8 mouse cellular contexts compared by ENCODE assay signal in the genomic region with DNA sequence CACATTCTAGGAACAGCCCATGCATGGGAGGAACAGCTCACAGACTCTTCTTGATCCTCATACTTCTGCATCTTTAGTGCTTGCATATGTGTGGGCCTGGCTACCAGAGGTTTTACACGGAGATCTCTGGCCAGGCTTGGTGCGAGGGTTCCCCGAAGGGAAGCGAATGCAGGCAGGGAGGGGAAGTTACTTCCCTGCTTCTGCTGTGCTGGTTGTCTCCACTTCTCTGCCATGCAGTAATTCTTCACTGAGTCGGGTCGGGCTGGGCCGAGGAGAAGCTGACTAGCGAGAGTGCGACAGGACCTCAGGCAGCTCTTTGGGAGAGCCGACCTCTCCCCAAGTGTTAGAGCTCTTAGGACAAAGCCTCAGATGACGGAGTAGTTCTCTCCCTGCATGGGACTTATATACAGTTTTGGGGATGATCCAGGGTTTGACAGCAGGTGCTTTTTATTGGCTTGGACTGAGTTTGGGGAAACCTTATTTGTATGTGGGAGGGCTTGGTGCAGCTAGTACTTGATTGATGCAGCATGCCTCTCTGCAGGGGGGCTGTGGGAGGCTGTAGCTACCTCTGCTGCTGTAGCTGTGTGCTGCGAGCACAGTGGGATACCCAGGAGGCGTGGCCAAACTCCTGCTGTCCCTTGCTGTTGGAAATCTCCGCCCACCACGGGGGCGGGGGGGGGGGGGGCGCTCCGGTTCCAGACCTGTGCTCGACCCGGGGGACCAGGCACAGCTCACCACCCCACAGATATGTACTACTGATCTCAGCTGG. TPM values are rescaled to one million over a fixed set of nuclear protein-coding genes. Genes with fewer than 3 reads are reported as not detected.
DNase-seq lines count a peak whose midpoint lies in the region; ATAC-seq and TF ChIP-seq lines count a peak whose summit lies in the region.

No protein-coding gene starts in this region.

- H3K4me2 ChIP-seq in neural tube, embryonic 11.5 days (ENCODE audit: low read depth) = no peak overlapping the region

- intact Hi-C loops in left cerebral cortex, postnatal 4 days (cut with DNase I) = no loop called here
- intact Hi-C loops in left cerebral cortex, adult 2 months (cut with DNase I) = no loop called here

- peaks cover 3% of the 10 kb centered on the region; the same call in 1 of the 2 replicates for H3K4me1 ChIP-seq in neural tube, embryonic 11.5 days (ENCODE audit: control insufficient read depth, insufficient read depth, low read length)

- no peak overlapping the region for H3K4me3 ChIP-seq in left cerebral cortex, adult 2 months
- H3K4me3 ChIP-seq in neural tube, embryonic 11.5 days (ENCODE audit: low read depth, low read length) = no peak overlapping the region

- no peaks in the 10 kb centered on the region for H3K27me3 ChIP-seq in neural tube, embryonic 11.5 days (ENCODE audit: control insufficient read depth, insufficient read depth, low read length)

- 17% methylated on average over 19 of the region's 20 CpGs for WGBS in neural tube, embryonic 11.5 days

- 0 out of 2 replicates have a peak, but pooled peaks have one; percentile 15 for ATAC-seq in common myeloid progenitor, adult 5-6 weeks (replicated peaks; ENCODE audit: low read depth, poor library complexity, severe bottlenecking)
- peak; percentile 35 for ATAC-seq in neural tube, embryonic 11.5 days (ENCODE audit: insufficient read depth, low FRiP score, low TSS enrichment)
- no peak; the same call in 1 of the 2 replicates for ATAC-seq in megakaryocyte-erythroid progenitor cell, adult 5-6 weeks (replicated peaks; ENCODE audit: low FRiP score, low TSS enrichment, poor library complexity, severe bottlenecking)

- no peak overlapping the region for H3K27ac ChIP-seq in left cerebral cortex, adult 2 months
- no peak overlapping the region for H3K27ac ChIP-seq in neural tube, embryonic 11.5 days (ENCODE audit: low read depth, low read length)

- no peak for TF ChIP-seq CTCF in left cerebral cortex, adult 2 months (IDR thresholded peaks at IDR 0.05)

- H3K9ac ChIP-seq in neural tube, embryonic 11.5 days (ENCODE audit: low read length) = no peak overlapping the region

- DNase-seq in embryo, embryonic 11.5 days (ENCODE audit: low read depth, low spot score) = peak; percentile 11
- DNase-seq in embryo, embryonic 9.5 days (ENCODE audit: extremely low spot score) = no peak
- peak; percentile 6 for DNase-seq in left cerebral cortex, postnatal 4 days
- no peak for DNase-seq in left cerebral cortex, adult 2 months (ENCODE audit: extremely low spot score in 1 of 2, low spot score in 2 of 2)
- DNase-seq in neural tube, embryonic 11.5 days (ENCODE audit: low spot score) = peak; percentile 16
- DNase-seq in heart, adult 18-20 months = no peak

- no peaks in the 10 kb centered on the region for H3K36me3 ChIP-seq in neural tube, embryonic 11.5 days (ENCODE audit: control insufficient read depth, insufficient read depth, low read length)

- no peaks in the 10 kb centered on the region for H3K9me3 ChIP-seq in neural tube, embryonic 11.5 days (ENCODE audit: control insufficient read depth, low read length)

RNA-seq across cellular contexts. Expression of a gene that starts 24.3 kb away (rescaled TPM):
- total RNA-seq in left cerebral cortex, postnatal 4 days (2021) = 100 to 1,000 TPM; 149 to 162 TPM
- total RNA-seq in left cerebral cortex, adult 2 months (2021) = 100 to 1,000 TPM; 117 to 124 TPM
- total RNA-seq in common myeloid progenitor, adult 5-6 weeks (2017) = 48.2 and 49.6 TPM in 2 replicates
- 138 and 142 TPM in 2 replicates for polyA plus RNA-seq in neural tube, embryonic 11.5 days (2014; fragmentation: Nextera tagmentation; extraction: Ambion mirVana)
- 10 to 100 TPM; 62.9 to 64.2 TPM for total RNA-seq in heart, adult 18-20 months (2021)
- total RNA-seq in megakaryocyte-erythroid progenitor cell, adult 5-6 weeks (2014; fragmentation: Nextera tagmentation) = 109 and 117 TPM in 2 replicates
- 53.3 and 60.8 TPM in 2 replicates for total RNA-seq in megakaryocyte-erythroid progenitor cell, adult 5-6 weeks (2017)

RNA-seq across cellular contexts. Expression of a gene that starts 24.3 kb away (rescaled TPM):
- total RNA-seq in left cerebral cortex, postnatal 4 days (2021) = 100 to 1,000 TPM; 125 to 132 TPM
- total RNA-seq in left cerebral cortex, adult 2 months (2021) = 100 to 1,000 TPM; 156 to 163 TPM
- total RNA-seq in common myeloid progenitor, adult 5-6 weeks (2017) = 76.0 and 83.0 TPM in 2 replicates
- 92.5 and 102 TPM in 2 replicates for polyA plus RNA-seq in neural tube, embryonic 11.5 days (2014; fragmentation: Nextera tagmentation; extraction: Ambion mirVana)
- total RNA-seq in heart, adult 18-20 months (2021) = 100 to 1,000 TPM in 1 of 2 experiments, 10 to 100 TPM in 1; 94.3 to 101 TPM
- 23.2 and 24.9 TPM in 2 replicates for total RNA-seq in megakaryocyte-erythroid progenitor cell, adult 5-6 weeks (2014; fragmentation: Nextera tagmentation)
- 26.1 and 26.9 TPM in 2 replicates for total RNA-seq in megakaryocyte-erythroid progenitor cell, adult 5-6 weeks (2017)

Comparison
In these comparisons a context has a peak if more than half of its experiments do, and no peak if none do; other contexts are left out.
1. DNase-seq: peak in embryo, embryonic 11.5 days (single experiment), left cerebral cortex, postnatal 4 days (single experiment) and neural tube, embryonic 11.5 days (single experiment); none in embryo, embryonic 9.5 days (single experiment), left cerebral cortex, adult 2 months (0 of 2) and heart, adult 18-20 months (0 of 2).